Mouse (Mus musculus) bone marrow, adult 2 months (tissue): ENCODE data around the gene Sh3pxd2a.

Source experiments
- CTCF ChIP-seq: fragments of 200-500 bp; IDR thresholded peaks from 2 replicates; pipeline ENCODE4 v1.5.1; 2011; ENCODE audit warnings: low read length, control low read depth; ENCODE audit not compliant: control insufficient read depth, insufficient read depth
- POLR2A ChIP-seq: fragments of 200-500 bp; IDR thresholded peaks from 2 replicates; pipeline ENCODE4 v1.6.1; 2011; ENCODE audit warnings: low read depth, mild to moderate bottlenecking, control low read depth, low read length, borderline replicate concordance; ENCODE audit not compliant: control insufficient read depth

DNA sequence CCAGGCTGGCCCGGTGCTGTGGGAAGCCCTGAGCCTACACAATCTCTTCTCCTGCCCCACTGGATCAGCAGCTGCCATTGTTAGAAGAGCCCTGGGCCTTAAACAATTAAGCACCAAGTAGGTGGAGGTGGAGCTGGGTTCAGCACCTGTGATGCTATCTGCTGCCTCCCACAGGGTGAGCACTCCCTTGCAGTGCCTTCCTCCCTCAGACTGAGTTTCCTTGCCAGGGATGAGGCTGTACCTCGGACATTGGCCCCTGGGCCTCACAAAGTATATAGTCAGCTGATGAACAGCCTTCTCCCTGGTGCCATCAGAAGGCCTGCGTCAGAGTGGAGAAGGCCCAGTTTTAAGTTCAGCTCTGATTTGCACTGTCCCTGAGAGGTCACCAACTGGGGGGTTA lies 106.9 kb downstream of the Sh3pxd2a start:
- TF ChIP-seq CTCF, result no peak
- no peak for TF ChIP-seq POLR2A
